Mouse (Mus musculus): Measurements from ENCODE around the gene Tmem266.

Gene Tmem266

GRCm38 (mm10) chr9:55386117-55386516 is 59.4 kb downstream of the Tmem266 start:
- in situ Hi-C loops (cut with MboI; ENCODE audit: low pct_unique_long_range_greater_than_20kb in 1 of 2, low sequenced_read_pairs in 2 of 2, unreplicated experiment in 1 of 2), result no loop called here

- in situ Hi-C loops (cut with MboI; ENCODE audit: low pct_unique_long_range_greater_than_20kb in 1 of 2, low sequenced_read_pairs in 2 of 2, unreplicated experiment in 1 of 2), result no loop called here
Observed at GRCm38 (mm10) chr9:55387862-55388505, 61.3 kb downstream of the Tmem266 start.

GRCm38 (mm10) chr9:55391909-55392658 is 65.4 kb downstream of the Tmem266 start:
- in situ Hi-C loops (cut with MboI; ENCODE audit: low pct_unique_long_range_greater_than_20kb in 1 of 2, low sequenced_read_pairs in 2 of 2, unreplicated experiment in 1 of 2), result no loop called here

GRCm38 (mm10) chr9:55395650-55396049 is 68.9 kb downstream of the Tmem266 start:
- in situ Hi-C loops (cut with MboI; ENCODE audit: low pct_unique_long_range_greater_than_20kb in 1 of 2, low sequenced_read_pairs in 2 of 2, unreplicated experiment in 1 of 2), result no loop called here

GRCm38 (mm10) chr9:55398985-55399554 is 72.4 kb downstream of the Tmem266 start:
- in situ Hi-C loops (cut with MboI; ENCODE audit: low pct_unique_long_range_greater_than_20kb in 1 of 2, low sequenced_read_pairs in 2 of 2, unreplicated experiment in 1 of 2), result no loop called here

GRCm38 (mm10) chr9:55402276-55402675 is 75.6 kb downstream of the Tmem266 start:
- in situ Hi-C loops (cut with MboI; ENCODE audit: low pct_unique_long_range_greater_than_20kb in 1 of 2, low sequenced_read_pairs in 2 of 2, unreplicated experiment in 1 of 2), result loop anchor here in 1 of 2 experiments (25.0 kb wide), 1 partner anchor 510 kb away; no protein-coding TSS in a partner anchor

- in situ Hi-C loops (cut with MboI; ENCODE audit: low pct_unique_long_range_greater_than_20kb in 1 of 2, low sequenced_read_pairs in 2 of 2, unreplicated experiment in 1 of 2), result loop anchor here in 1 of 2 experiments (25.0 kb wide), 1 partner anchor 508 kb away; no protein-coding TSS in a partner anchor
Observed at GRCm38 (mm10) chr9:55404256-55404655, 77.5 kb downstream of the Tmem266 start.

- in situ Hi-C loops (cut with MboI; ENCODE audit: low pct_unique_long_range_greater_than_20kb in 1 of 2, low sequenced_read_pairs in 2 of 2, unreplicated experiment in 1 of 2), result loop anchor here in 1 of 2 experiments (25.0 kb wide), 1 partner anchor 507 kb away; no protein-coding TSS in a partner anchor
Observed at GRCm38 (mm10) chr9:55404976-55405702, 78.4 kb downstream of the Tmem266 start.

GRCm38 (mm10) chr9:55406773-55407172 is 80.1 kb downstream of the Tmem266 start:
- in situ Hi-C loops (cut with MboI; ENCODE audit: low pct_unique_long_range_greater_than_20kb in 1 of 2, low sequenced_read_pairs in 2 of 2, unreplicated experiment in 1 of 2), result loop anchor here in 1 of 2 experiments (25.0 kb wide), 1 partner anchor 506 kb away; no protein-coding TSS in a partner anchor

GRCm38 (mm10) chr9:55408851-55409250 is 82.1 kb downstream of the Tmem266 start:
- in situ Hi-C loops (cut with MboI; ENCODE audit: low pct_unique_long_range_greater_than_20kb in 1 of 2, low sequenced_read_pairs in 2 of 2, unreplicated experiment in 1 of 2), result loop anchor here in 1 of 2 experiments (25.0 kb wide), 1 partner anchor 503 kb away; no protein-coding TSS in a partner anchor

GRCm38 (mm10) chr9:55409833-55410232 is 83.1 kb downstream of the Tmem266 start:
- in situ Hi-C loops (cut with MboI; ENCODE audit: low pct_unique_long_range_greater_than_20kb in 1 of 2, low sequenced_read_pairs in 2 of 2, unreplicated experiment in 1 of 2), result loop anchor here in 1 of 2 experiments (25.0 kb wide), 1 partner anchor 502 kb away; no protein-coding TSS in a partner anchor

- in situ Hi-C loops (cut with MboI; ENCODE audit: low pct_unique_long_range_greater_than_20kb in 1 of 2, low sequenced_read_pairs in 2 of 2, unreplicated experiment in 1 of 2), result loop anchor here in 1 of 2 experiments (25.0 kb wide), 1 partner anchor 502 kb away; no protein-coding TSS in a partner anchor
Observed at GRCm38 (mm10) chr9:55410430-55410829, 83.7 kb downstream of the Tmem266 start.

GRCm38 (mm10) chr9:55411154-55411553 is 84.4 kb downstream of the Tmem266 start:
- in situ Hi-C loops (cut with MboI; ENCODE audit: low pct_unique_long_range_greater_than_20kb in 1 of 2, low sequenced_read_pairs in 2 of 2, unreplicated experiment in 1 of 2), result loop anchor here in 1 of 2 experiments (25.0 kb wide), 1 partner anchor 501 kb away; no protein-coding TSS in a partner anchor

GRCm38 (mm10) chr9:55421786-55422185 is 95.1 kb downstream of the Tmem266 start:
- in situ Hi-C loops (cut with MboI; ENCODE audit: low pct_unique_long_range_greater_than_20kb in 1 of 2, low sequenced_read_pairs in 2 of 2, unreplicated experiment in 1 of 2), result loop anchor here in 1 of 2 experiments (25.0 kb wide), 1 partner anchor 491 kb away; no protein-coding TSS in a partner anchor

GRCm38 (mm10) chr9:55423451-55424424 is 97.0 kb downstream of the Tmem266 start:
- in situ Hi-C loops (cut with MboI; ENCODE audit: low pct_unique_long_range_greater_than_20kb in 1 of 2, low sequenced_read_pairs in 2 of 2, unreplicated experiment in 1 of 2), result loop anchor here in 1 of 2 experiments (25.0 kb wide), 1 partner anchor 489 kb away; no protein-coding TSS in a partner anchor

GRCm38 (mm10) chr9:55425271-55425810 is 98.6 kb downstream of the Tmem266 start:
- in situ Hi-C loops (cut with MboI; ENCODE audit: low pct_unique_long_range_greater_than_20kb in 1 of 2, low sequenced_read_pairs in 2 of 2, unreplicated experiment in 1 of 2), result loop anchor here (5.0 to 25.0 kb wide), 2 partner anchors 102 to 487 kb away; no protein-coding TSS in a partner anchor
